Mouse (Mus musculus) neural tube, embryonic 14.5 days (tissue): ENCODE results near the gene Snx21. TPM values are rescaled to one million over a fixed set of nuclear protein-coding genes. Genes with fewer than 3 reads are reported as not detected.
A peak's percentile ranks its signal among the peaks of the same experiment; 100 is the strongest.

ENCODE experiments used
- ATAC-seq: fragments of 200-750 bp; cut with Nextera tagmentation; 2 replicates; pipeline ENCODE4 v1.8.0; 2017; ENCODE audit warnings: low read depth, mild to moderate bottlenecking, moderate TSS enrichment, moderate library complexity
- H3K27ac ChIP-seq: fragments of 300-500 bp; sonication (generic); 2 replicates; pipeline ENCODE4 v1.5.1; 2014; ENCODE audit warnings: low read depth, mild to moderate bottlenecking, control low read depth, low read length, moderate library complexity, mixed read lengths
- H3K27me3 ChIP-seq: fragments of 300-500 bp; sonication (generic); 2 replicates; pipeline ENCODE4 v1.6.1; 2014; ENCODE audit warnings: low read length; ENCODE audit not compliant: control insufficient read depth, insufficient read depth
- H3K36me3 ChIP-seq: fragments of 300-500 bp; sonication (generic); 2 replicates; pipeline ENCODE4 v1.6.1; 2014; ENCODE audit warnings: low read length, mixed read lengths; ENCODE audit not compliant: control insufficient read depth, insufficient read depth
- H3K4me1 ChIP-seq: fragments of 300-500 bp; sonication (generic); 2 replicates; pipeline ENCODE4 v1.6.1; 2014; ENCODE audit warnings: low read length; ENCODE audit not compliant: control insufficient read depth, insufficient read depth
- H3K4me2 ChIP-seq: fragments of 300-500 bp; sonication (generic); 2 replicates; pipeline ENCODE4 v1.6.1; 2014; ENCODE audit warnings: mild to moderate bottlenecking, low read depth, low read length, control low read depth
- H3K4me3 ChIP-seq: fragments of 300-500 bp; sonication (generic); 2 replicates; pipeline ENCODE4 v1.5.1; 2014; ENCODE audit warnings: low read depth, low read length, control low read depth, mixed read lengths
- H3K9ac ChIP-seq: fragments of 300-500 bp; sonication (generic); replicated peaks from 2 replicates; pipeline ENCODE4 v1.6.1; 2014; ENCODE audit warnings: low read depth, mild to moderate bottlenecking, control low read depth, low read length, mixed read lengths
- H3K9me3 ChIP-seq: fragments of 300-500 bp; sonication (generic); 2 replicates; pipeline ENCODE4 v1.6.1; 2016; ENCODE audit warnings: low read length; ENCODE audit not compliant: control insufficient read depth
- WGBS: fragments of 180-500 bp; shearing (Covaris S2); extraction: QIAGEN DNeasy Blood & Tissue Kit; methylation state at CpG from one replicate; pipeline ENCODE4 v1.1.7; 2014; 5-methylcytosine and 5-hydroxymethylcytosine counted together
- polyA plus RNA-seq: library from polyadenylated mRNA; unstranded; fragments of >200 nt; fragmentation: Nextera tagmentation; extraction: Ambion mirVana; gene quantifications from 2 replicates; pipeline ENCODE4 v1.2.1, GENCODE M21; 2014

Snx21 gene
- polyA plus RNA-seq, 1 experiment from 2014 or later, result 41.1 TPM

GRCm38 (mm10) chr2:164834531-164834930, 48.9 kb downstream of the Snx21 start:
- H3K4me2 ChIP-seq, result peak overlapping the region; percentile 99
- H3K27me3 ChIP-seq, result no peaks in the 10 kb centered on the region
- H3K9ac ChIP-seq, result no peak overlapping the region; the same call in 1 of the 2 replicates
- H3K36me3 ChIP-seq, result peaks cover 17% of the 10 kb centered on the region; the same call in 1 of the 2 replicates
- H3K9me3 ChIP-seq, result no peaks in the 10 kb centered on the region
- no peak for ATAC-seq
- H3K27ac ChIP-seq, result no peak overlapping the region
- H3K4me1 ChIP-seq, result peaks cover 3% of the 10 kb centered on the region; the same call in 1 of the 2 replicates
- WGBS, result 42% methylated on average over 8 of the region's 8 CpGs
- peak overlapping the region; percentile 70 for H3K4me3 ChIP-seq

- no peak overlapping the region for H3K4me2 ChIP-seq
- H3K9ac ChIP-seq, result no peak overlapping the region
- H3K27ac ChIP-seq, result no peak overlapping the region
- 92% methylated on average over 4 of the region's 4 CpGs for WGBS
- no peaks in the 10 kb centered on the region for H3K27me3 ChIP-seq
- H3K9me3 ChIP-seq, result no peaks in the 10 kb centered on the region
- H3K4me1 ChIP-seq, result peaks cover 3% of the 10 kb centered on the region; the same call in 1 of the 2 replicates
- no peak overlapping the region for H3K4me3 ChIP-seq
- peaks cover 20% of the 10 kb centered on the region; the same call in 1 of the 2 replicates for H3K36me3 ChIP-seq
- ATAC-seq, result no peak
Measured at GRCm38 (mm10) chr2:164835164-164835563, 49.5 kb downstream of the Snx21 start.

Other genes starting within 250 kb of the Snx21 start
- gene Wfdc2, start 223.4 kb upstream of the Snx21 start, polyA plus RNA-seq, result 0.76 and 1.4 TPM in 2 replicates
- not detected in 2 replicates for gene Spint3, start 212.4 kb upstream of the Snx21 start, polyA plus RNA-seq
- gene Wfdc6a, start 200.4 kb upstream of the Snx21 start, polyA plus RNA-seq, result not detected in 2 replicates
- not detected in 2 replicates for gene Eppin, start 192.2 kb upstream of the Snx21 start, polyA plus RNA-seq
- gene Wfdc6b, start 172.3 kb upstream of the Snx21 start, polyA plus RNA-seq, result not detected in 2 replicates
- gene Wfdc8, start 172.2 kb upstream of the Snx21 start, polyA plus RNA-seq, result not detected in 2 replicates
- not detected in 2 replicates for gene Wfdc16, start 147.0 kb upstream of the Snx21 start, polyA plus RNA-seq
- not detected in 2 replicates for gene Wfdc10, start 129.8 kb upstream of the Snx21 start, polyA plus RNA-seq
- gene Wfdc9, start 129.2 kb upstream of the Snx21 start, polyA plus RNA-seq, result not detected in 2 replicates
- gene Wfdc11, start 111.7 kb upstream of the Snx21 start, polyA plus RNA-seq, result not detected in 2 replicates
- not detected in 2 replicates for gene Wfdc13, start 100.7 kb upstream of the Snx21 start, polyA plus RNA-seq
- not detected in 2 replicates for gene Spint4, start 87.3 kb upstream of the Snx21 start, polyA plus RNA-seq
- not detected in 2 replicates for gene Spint5, start 70.5 kb upstream of the Snx21 start, polyA plus RNA-seq
- gene Wfdc3, start 39.9 kb upstream of the Snx21 start, polyA plus RNA-seq, result 0.77 and 1.2 TPM in 2 replicates
- 49.0 and 56.0 TPM in 2 replicates for gene Dnttip1, start 39.8 kb upstream of the Snx21 start, polyA plus RNA-seq
- 30.6 and 38.9 TPM in 2 replicates for gene Ube2c, start 15.9 kb upstream of the Snx21 start, polyA plus RNA-seq
- 1.9 and 6.4 TPM in 2 replicates for gene Tnnc2, start 5.9 kb upstream of the Snx21 start, polyA plus RNA-seq
- 21.0 and 24.2 TPM in 2 replicates for gene Acot8, start 19.1 kb downstream of the Snx21 start, polyA plus RNA-seq
- gene Zswim3, start 19.3 kb downstream of the Snx21 start, polyA plus RNA-seq, result 16.9 and 19.0 TPM in 2 replicates
- 28.1 and 29.3 TPM in 2 replicates for gene Zswim1, start 36.9 kb downstream of the Snx21 start, polyA plus RNA-seq
- gene Spata25, start 42.7 kb downstream of the Snx21 start, polyA plus RNA-seq, result 0.27 TPM in 1 of 2 replicates, not detected in the other
- 81.2 and 102 TPM in 2 replicates for gene Ctsa, start 47.0 kb downstream of the Snx21 start, polyA plus RNA-seq
- gene Neurl2, start 47.6 kb downstream of the Snx21 start, polyA plus RNA-seq, result 5.8 and 7.2 TPM in 2 replicates
- 59.0 and 136 TPM in 2 replicates for gene Pltp, start 71.9 kb downstream of the Snx21 start, polyA plus RNA-seq
- 78.0 and 82.1 TPM in 2 replicates for gene Pcif1, start 93.5 kb downstream of the Snx21 start, polyA plus RNA-seq
- 14.3 and 14.5 TPM in 2 replicates for gene Zfp335, start 125.9 kb downstream of the Snx21 start, polyA plus RNA-seq
- gene Mmp9, start 155.0 kb downstream of the Snx21 start, polyA plus RNA-seq, result 13.8 and 22.2 TPM in 2 replicates
- gene Slc12a5, start 175.0 kb downstream of the Snx21 start, polyA plus RNA-seq, result 51.5 and 68.8 TPM in 2 replicates
- gene Ncoa5, start 249.0 kb downstream of the Snx21 start, polyA plus RNA-seq, result 79.5 and 98.9 TPM in 2 replicates